Mouse (Mus musculus) limb, embryonic 14.5 days (tissue): ENCODE data around the gene Fam171a2. TPM values are rescaled to one million over a fixed set of nuclear protein-coding genes. Genes with fewer than 3 reads are reported as not detected.

Source experiments
- ATAC-seq: fragments of 200-750 bp; cut with Nextera tagmentation; 2 replicates; pipeline ENCODE4 v1.8.0; 2017; ENCODE audit warnings: low read depth, moderate number of reproducible peaks, moderate TSS enrichment; ENCODE audit not compliant: low FRiP score
- DNase-seq: peaks from one replicate; pipeline ENCODE4 v3.0.0-alpha.2; 2015; ENCODE audit warnings: low spot score
- H3K27ac ChIP-seq: fragments of 300-500 bp; sonication (generic); replicated peaks from 2 replicates; pipeline ENCODE4 v1.5.1; 2014; ENCODE audit warnings: low read depth, mild to moderate bottlenecking, low read length, moderate library complexity, mixed read lengths
- H3K27me3 ChIP-seq: fragments of 300-500 bp; sonication (generic); 2 replicates; pipeline ENCODE4 v1.6.1; 2014; ENCODE audit warnings: low read length, mixed read lengths; ENCODE audit not compliant: control insufficient read depth, insufficient read depth
- H3K36me3 ChIP-seq: fragments of 300-500 bp; sonication (generic); 2 replicates; pipeline ENCODE4 v1.6.1; 2014; ENCODE audit warnings: mild to moderate bottlenecking, low read length, moderate library complexity, mixed read lengths; ENCODE audit not compliant: control insufficient read depth, insufficient read depth
- H3K4me1 ChIP-seq: fragments of 300-500 bp; sonication (generic); 2 replicates; pipeline ENCODE4 v1.6.1; 2014; ENCODE audit warnings: antibody characterized with exemption, low read length, mixed read lengths; ENCODE audit not compliant: control insufficient read depth, insufficient read depth
- H3K4me2 ChIP-seq: fragments of 300-500 bp; sonication (generic); replicated peaks from 2 replicates; pipeline ENCODE4 v1.6.1; 2014; ENCODE audit warnings: low read depth, mild to moderate bottlenecking, low read length, moderate library complexity; ENCODE audit not compliant: severe bottlenecking
- H3K4me3 ChIP-seq: fragments of 300-500 bp; sonication (generic); replicated peaks from 2 replicates; pipeline ENCODE4 v1.5.1; 2014; ENCODE audit warnings: low read length
- H3K9ac ChIP-seq: fragments of 300-500 bp; sonication (generic); 2 replicates; pipeline ENCODE4 v1.6.1; 2014; ENCODE audit warnings: mild to moderate bottlenecking, low read depth, low read length, moderate library complexity; ENCODE audit not compliant: severe bottlenecking
- H3K9me3 ChIP-seq: fragments of 300-500 bp; sonication (generic); 2 replicates; pipeline ENCODE4 v1.6.1; 2016; ENCODE audit warnings: low read length; ENCODE audit not compliant: control insufficient read depth
- POLR2A ChIP-seq: fragments of 200-500 bp; IDR thresholded peaks from 2 replicates; pipeline ENCODE4 v1.8.0; 2012; ENCODE audit warnings: inconsistent platforms, mild to moderate bottlenecking, moderate library complexity, borderline replicate concordance; ENCODE audit not compliant: insufficient read depth, insufficient read length; ENCODE audit errors: extremely low read depth
- WGBS: fragments of 180-500 bp; shearing (Covaris S2); extraction: QIAGEN DNeasy Blood & Tissue Kit; methylation state at CpG from one replicate; pipeline ENCODE4 v1.1.7; 2014; 5-methylcytosine and 5-hydroxymethylcytosine counted together
- polyA plus RNA-seq, 2 experiments: library from polyadenylated mRNA; depleted of rRNA in 1 of 2; stranded (reverse) in 1 of 2; unstranded in 1 of 2; fragments of >200 nt; fragmentation: Nextera tagmentation in 1 of 2; extraction: Ambion mirVana in 1 of 2; gene quantifications; 2 replicates each; pipeline versions ENCODE4 v1.2.1 to v1.2.3; 2012 to 2014

Fam171a2 gene
- polyA plus RNA-seq (2012; rRNA removed) (56.8 and 85.1 TPM in 2 replicates), polyA plus RNA-seq (2014; fragmentation: Nextera tagmentation; extraction: Ambion mirVana) (8.9 and 10.0 TPM in 2 replicates)

DNA sequence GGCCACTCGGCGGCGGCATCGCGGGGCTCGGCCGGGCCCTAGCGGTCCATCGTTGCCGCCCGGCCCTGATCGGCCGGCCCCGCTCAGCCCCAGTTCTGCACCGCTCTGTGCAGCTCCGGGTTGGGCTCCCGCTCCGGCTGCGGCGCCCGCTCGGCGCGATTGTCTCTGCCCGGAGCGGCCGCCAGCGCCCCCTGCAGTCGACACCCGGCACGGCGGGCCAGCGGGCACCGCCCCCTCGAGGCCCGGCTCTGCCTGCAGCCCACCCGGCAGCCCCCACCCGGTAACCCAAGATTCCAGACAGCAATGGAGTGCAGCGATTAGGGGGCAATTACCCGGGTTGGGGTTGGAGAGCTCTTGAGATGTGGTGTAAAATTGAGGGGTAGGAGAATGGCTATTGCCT is at the start of gene Fam171a2:
TSS of gene Fam171a2 (minus strand) at position 186 of the 400 bp plus-strand sequence.
- TF ChIP-seq POLR2A: peak; percentile 81; the same call in 1 of the 2 replicates
- peak within 1 kb of the TSS; percentile 85 for H3K4me3 ChIP-seq
- peak; percentile 69 for ATAC-seq

DNA sequence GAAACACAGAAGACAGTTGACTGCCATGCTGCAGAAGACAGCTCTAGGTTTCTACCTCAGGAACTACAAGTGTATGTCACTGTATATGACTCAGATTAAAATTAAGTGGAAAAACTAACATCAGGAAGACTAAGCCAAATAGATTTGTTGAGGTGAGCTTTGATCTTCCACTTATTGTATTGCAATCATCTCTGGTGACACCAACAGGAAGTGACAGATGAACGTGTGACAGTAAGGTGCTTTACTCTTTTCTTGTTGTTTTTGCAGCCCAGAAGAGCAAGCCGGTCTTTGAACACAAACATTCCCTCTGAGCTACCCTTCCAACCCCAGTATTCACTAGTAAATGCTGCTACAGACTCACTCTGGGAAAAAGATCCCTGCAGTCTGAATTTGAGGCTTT is 49.2 kb upstream of the Fam171a2 start:
- ATAC-seq: no peak
- no peak overlapping the region for H3K27ac ChIP-seq
- no peaks in the 10 kb centered on the region for H3K27me3 ChIP-seq
- DNase-seq: no peak
- 86% methylated on average over 2 of the region's 2 CpGs for WGBS
- H3K4me2 ChIP-seq: no peak overlapping the region
- no peak for TF ChIP-seq POLR2A
- H3K4me3 ChIP-seq: no peak overlapping the region
- H3K9ac ChIP-seq: no peak overlapping the region
- peaks cover 77% of the 10 kb centered on the region for H3K36me3 ChIP-seq
- H3K9me3 ChIP-seq: no peaks in the 10 kb centered on the region
- no peaks in the 10 kb centered on the region for H3K4me1 ChIP-seq

More for the DNA sequence above, at the start of gene Fam171a2:
- H3K9me3 ChIP-seq: no peaks in the 10 kb centered on the region
- peaks cover 9% of the 10 kb centered on the region; the same call in 1 of the 2 replicates for H3K27me3 ChIP-seq
- H3K36me3 ChIP-seq: peaks cover 15% of the 10 kb centered on the region
- under 1% methylated on average over 22 of the region's 40 CpGs for WGBS
- peak within 1 kb of the TSS; percentile 89 for H3K27ac ChIP-seq
- peak within 1 kb of the TSS; percentile 61 for H3K4me2 ChIP-seq
- peak; percentile 63 for DNase-seq
- H3K9ac ChIP-seq: peak within 1 kb of the TSS; percentile 97
- peaks cover 26% of the 10 kb centered on the region for H3K4me1 ChIP-seq

DNA sequence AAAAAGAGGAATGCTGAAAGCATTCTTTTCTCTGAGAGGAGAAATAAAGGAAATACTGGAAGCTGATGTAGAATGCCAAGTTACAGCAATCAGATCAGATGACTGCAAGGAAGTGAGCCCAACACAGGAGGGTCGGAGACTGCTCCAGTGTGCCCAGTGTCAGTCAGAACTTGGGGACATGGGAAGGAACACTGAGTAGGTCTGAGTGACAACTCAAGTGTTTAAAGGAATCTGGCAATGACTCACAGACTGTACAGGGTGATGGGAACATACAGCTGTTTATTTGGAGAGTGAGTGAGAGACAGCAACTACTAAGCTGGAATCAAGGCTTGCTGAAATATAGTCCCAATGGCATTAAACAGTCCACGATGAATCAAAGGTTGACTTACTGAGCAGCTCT is 48.7 kb upstream of the Fam171a2 start:
- no peak overlapping the region for H3K4me2 ChIP-seq
- no peaks in the 10 kb centered on the region for H3K27me3 ChIP-seq
- peaks cover 72% of the 10 kb centered on the region for H3K36me3 ChIP-seq
- no peaks in the 10 kb centered on the region for H3K4me1 ChIP-seq
- H3K9me3 ChIP-seq: no peaks in the 10 kb centered on the region
- WGBS: 92% methylated on average over 2 of the region's 2 CpGs
- DNase-seq (no peak), ATAC-seq (no peak)
- no peak overlapping the region for H3K4me3 ChIP-seq
- no peak for TF ChIP-seq POLR2A
- no peak overlapping the region for H3K9ac ChIP-seq
- H3K27ac ChIP-seq: no peak overlapping the region

DNA sequence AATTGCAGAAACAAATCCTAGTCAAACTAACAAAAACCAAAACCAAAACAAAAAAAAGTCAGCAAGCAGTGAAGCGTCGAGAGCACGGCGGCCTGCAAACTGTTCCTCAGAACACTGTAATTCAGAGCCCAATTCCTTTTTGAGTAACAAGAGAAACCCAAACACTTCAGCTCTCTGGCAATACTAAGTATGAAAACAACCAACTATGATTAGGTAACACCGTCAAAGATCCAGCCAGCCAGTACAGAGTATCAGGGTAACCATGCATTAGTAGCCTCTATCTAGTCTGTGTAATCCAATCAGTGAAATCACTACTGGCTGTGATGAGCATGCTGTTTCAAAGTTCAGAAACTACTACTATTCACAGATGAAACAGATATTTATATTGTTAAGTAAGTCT is 48.3 kb upstream of the Fam171a2 start:
- Histone ChIP-seq H3K4me1 (no peaks in the 10 kb centered on the region), H3K27me3 (no peaks in the 10 kb centered on the region), H3K9ac (no peak overlapping the region), H3K9me3 (no peaks in the 10 kb centered on the region), H3K27ac (no peak overlapping the region), H3K4me3 (no peak overlapping the region), H3K36me3 (peaks cover 67% of the 10 kb centered on the region), H3K4me2 (no peak overlapping the region)
- no peak for DNase-seq
- ATAC-seq: no peak
- TF ChIP-seq POLR2A: no peak
- 97% methylated on average over 5 of the region's 5 CpGs for WGBS

DNA sequence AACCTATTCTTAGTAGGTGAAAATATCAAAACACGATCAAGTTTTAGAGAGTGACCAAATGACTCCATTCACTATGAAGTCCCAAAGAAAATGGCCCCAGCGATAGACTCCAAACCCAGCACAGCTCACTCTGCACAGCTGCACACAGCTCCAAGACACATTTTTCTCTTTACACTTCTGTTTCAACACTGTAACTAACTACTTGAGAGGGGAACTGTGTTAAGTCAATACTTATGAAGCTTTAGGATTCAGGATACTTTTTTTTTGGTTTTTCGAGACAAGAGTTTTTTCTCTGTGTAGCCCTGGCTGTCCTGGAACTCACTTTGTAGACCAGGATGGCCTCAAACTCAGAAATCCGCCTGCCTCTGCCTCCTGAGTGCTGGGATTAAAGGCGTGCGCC is 47.6 kb upstream of the Fam171a2 start:
- no peaks in the 10 kb centered on the region for H3K4me1 ChIP-seq
- 96% methylated on average over 6 of the region's 6 CpGs for WGBS
- H3K27ac ChIP-seq: no peak overlapping the region
- H3K4me2 ChIP-seq: no peak overlapping the region
- no peak overlapping the region for H3K4me3 ChIP-seq
- no peak for TF ChIP-seq POLR2A
- H3K27me3 ChIP-seq: no peaks in the 10 kb centered on the region
- ATAC-seq (no peak), DNase-seq (no peak)
- no peak overlapping the region for H3K9ac ChIP-seq
- peaks cover 61% of the 10 kb centered on the region for H3K36me3 ChIP-seq
- H3K9me3 ChIP-seq: no peaks in the 10 kb centered on the region
